Mouse (Mus musculus): ENCODE measurements at regions not wholly inside any gene's neighbourhood (a gene's known extent, or its start where the extent isn't known, plus 50 kb on each side); places are given as distances from the start of the nearest gene placed in this dataset.

GRCm38 (mm10) chr14:95424302-95424701 is 456.8 kb upstream of the 4921530L21Rik start:
- in situ Hi-C loops (cut with MboI, MseI) = no loop called here

- in situ Hi-C loops (cut with MboI, MseI) = loop anchor here (10.0 kb wide), 1 partner anchor 1099 kb away; no protein-coding TSS in a partner anchor
These were observed 446.8 kb upstream of the 4921530L21Rik start for GRCm38 (mm10) chr14:95434250-95434649.

All from regulatory T cell (primary cell).